Mouse (Mus musculus): ENCODE measurements around the gene Gm9573. TPM values are rescaled to one million over a fixed set of nuclear protein-coding genes. Genes with fewer than 3 reads are reported as not detected.

Gm9573 gene
- not detected in 2 replicates for polyA plus RNA-seq (2016; fragmentation: Nextera tagmentation; extraction: Ambion mirVana)

DNA sequence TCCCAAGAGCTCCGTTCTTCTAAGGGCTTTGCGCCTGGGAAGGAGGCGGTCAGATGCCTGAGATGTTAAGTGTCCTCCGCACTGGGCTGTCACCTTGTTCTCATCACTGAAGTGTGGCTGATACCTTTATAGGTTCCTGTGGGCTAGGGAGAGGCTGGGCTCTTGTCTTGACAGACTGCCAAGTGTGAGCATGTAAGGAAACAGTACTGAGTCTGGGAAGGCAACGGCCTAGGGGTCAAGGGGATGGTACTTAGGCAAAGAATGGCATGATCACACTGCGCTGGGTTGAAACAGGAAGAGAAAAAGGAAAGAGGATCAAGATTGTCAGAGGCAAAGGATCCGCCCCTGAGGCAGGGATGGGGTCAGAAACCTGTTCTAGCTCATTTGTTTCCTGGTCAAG, at the start of gene Gm9573:
Gene Gm9573, minus strand, starts transcription at position 101 of the 400 bp plus-strand sequence.
- Histone ChIP-seq H3K4me3 (no peak within 1 kb of the TSS), H3K4me1 (no peaks in the 10 kb centered on the region), H3K36me3 (replicated peaks) (no peaks in the 10 kb centered on the region), H3K27ac (no peak within 1 kb of the TSS), H3K9me3 (0 out of 2 replicates have a peak, but pooled peaks cover 6% of the 10 kb centered on the region), H3K27me3 (ENCODE audit: poor library complexity, severe bottlenecking) (no peaks in the 10 kb centered on the region)
- WGBS, result 93% methylated on average over 7 of the region's 7 CpGs
- no peak for DNase-seq (ENCODE audit: extremely low spot score, low spot score)

DNA sequence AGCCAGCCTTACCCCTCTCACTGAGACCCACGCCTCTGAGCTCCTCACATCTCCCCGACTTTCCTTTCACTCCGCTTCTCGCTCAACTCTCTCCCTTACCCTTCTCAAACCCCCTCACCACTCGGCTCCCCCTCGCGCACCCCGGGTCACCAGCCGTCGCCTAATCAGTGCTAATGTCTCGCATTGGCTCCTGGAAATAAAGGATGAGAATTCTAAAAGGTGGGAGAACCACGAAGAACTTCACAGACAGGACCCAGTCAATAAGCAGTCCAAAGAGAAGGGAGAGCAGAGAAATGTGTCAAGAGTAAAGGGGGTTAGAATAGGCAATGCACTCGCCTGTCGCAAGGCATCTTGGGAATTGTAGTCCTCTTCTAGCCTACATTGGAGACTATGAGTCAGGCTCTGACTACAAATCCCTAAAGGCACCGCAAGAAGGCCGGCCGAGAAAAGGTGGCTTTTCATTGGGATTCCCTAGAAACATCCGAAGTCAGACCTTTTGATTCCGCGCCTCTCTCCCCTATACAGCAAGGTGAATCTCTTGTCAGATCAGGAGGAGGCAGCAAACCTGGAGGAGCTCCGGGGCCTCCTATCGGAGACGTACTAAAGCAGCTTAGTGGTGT, 47.1 kb upstream of the Gm9573 start, which contains the start of gene Gtf2h4:
Gene Gtf2h4, minus strand, starts transcription at position 324 of the 620 bp plus-strand sequence.
- peak; percentile 80 for DNase-seq (ENCODE audit: extremely low spot score, low spot score)
- Histone ChIP-seq H3K27ac (peak within 1 kb of the TSS; percentile 86), H3K4me1 (peaks cover 14% of the 10 kb centered on the region), H3K4me3 (peak within 1 kb of the TSS; percentile 76), H3K9me3 (no peaks in the 10 kb centered on the region), H3K27me3 (ENCODE audit: poor library complexity, severe bottlenecking) (no peaks in the 10 kb centered on the region), H3K36me3 (replicated peaks) (peaks cover 24% of the 10 kb centered on the region)
- WGBS, result 2% methylated on average over 23 of the region's 23 CpGs

DNA sequence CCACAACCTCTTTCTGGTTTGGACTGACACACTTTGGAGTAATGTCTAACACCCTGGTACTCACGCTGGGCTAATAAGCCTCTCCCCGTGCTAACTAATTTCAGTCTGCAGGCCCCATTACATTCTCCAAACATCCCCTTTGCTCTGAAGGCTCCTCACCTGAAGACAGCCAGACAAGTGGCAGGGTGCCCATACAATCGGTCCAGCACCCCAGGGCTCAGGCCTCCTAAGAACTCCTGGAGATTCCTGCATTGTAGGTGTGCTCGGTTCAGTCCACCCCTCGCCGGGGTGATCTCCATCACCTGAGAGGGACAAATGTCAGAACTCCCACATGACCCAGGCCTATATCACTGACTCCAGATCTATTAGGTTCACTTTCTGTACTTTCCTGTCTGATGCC, 46.1 kb upstream of the Gm9573 start:
- Histone ChIP-seq H3K36me3 (replicated peaks) (peaks cover 24% of the 10 kb centered on the region), H3K27ac (no peak overlapping the region), H3K27me3 (ENCODE audit: poor library complexity, severe bottlenecking) (no peaks in the 10 kb centered on the region), H3K4me1 (peaks cover 22% of the 10 kb centered on the region), H3K4me3 (peak overlapping the region; percentile 76), H3K9me3 (no peaks in the 10 kb centered on the region)
- WGBS, result 87% methylated on average over 6 of the region's 6 CpGs
- DNase-seq (ENCODE audit: extremely low spot score, low spot score), result no peak

DNA sequence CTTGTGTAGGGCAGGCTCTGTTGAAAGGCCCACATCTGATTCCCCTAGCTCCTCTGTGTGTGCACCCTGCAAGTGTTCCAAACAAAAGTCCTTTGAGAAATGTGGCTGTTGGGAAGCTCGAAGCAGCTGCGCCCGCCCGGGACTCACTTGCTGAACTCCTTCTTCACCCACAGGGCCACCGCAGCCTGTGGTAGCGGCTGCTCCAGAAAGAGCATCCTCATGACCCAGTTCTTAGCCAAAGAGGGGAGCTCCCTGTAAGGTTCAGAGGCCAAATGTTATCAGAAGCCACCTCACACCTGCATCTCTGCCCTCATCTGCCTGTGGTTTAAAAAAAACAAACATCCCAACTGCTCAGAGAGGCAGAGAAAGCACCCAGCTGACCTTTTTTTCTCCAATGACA, 45.4 kb upstream of the Gm9573 start:
- 92% methylated on average over 6 of the region's 6 CpGs for WGBS
- Histone ChIP-seq H3K36me3 (replicated peaks) (peaks cover 24% of the 10 kb centered on the region), H3K4me3 (no peak overlapping the region), H3K27ac (no peak overlapping the region), H3K27me3 (ENCODE audit: poor library complexity, severe bottlenecking) (no peaks in the 10 kb centered on the region), H3K9me3 (no peaks in the 10 kb centered on the region), H3K4me1 (peaks cover 25% of the 10 kb centered on the region)
- DNase-seq (ENCODE audit: extremely low spot score, low spot score), result no peak

DNA sequence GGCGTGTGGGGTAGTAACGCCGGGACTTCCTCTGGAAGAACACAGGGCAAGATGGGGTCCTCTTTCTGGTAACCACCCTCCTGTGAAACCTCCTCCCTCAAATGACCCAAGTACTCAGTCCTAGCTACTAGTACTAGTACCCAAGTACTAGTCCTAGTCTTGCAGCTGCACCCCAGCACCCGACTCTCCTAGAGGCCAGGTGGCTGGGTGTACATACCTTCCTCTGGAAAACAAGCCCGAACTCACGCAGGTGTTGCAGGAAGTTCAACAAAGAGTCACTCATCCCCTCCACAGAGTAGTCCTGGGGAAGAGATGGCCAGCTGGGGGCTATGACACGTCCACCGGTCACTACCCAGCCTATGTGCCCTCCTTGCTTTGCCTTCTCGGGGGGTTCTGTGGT, 43.3 kb upstream of the Gm9573 start:
- Histone ChIP-seq H3K27me3 (ENCODE audit: poor library complexity, severe bottlenecking) (no peaks in the 10 kb centered on the region), H3K9me3 (no peaks in the 10 kb centered on the region), H3K4me1 (peaks cover 39% of the 10 kb centered on the region), H3K36me3 (replicated peaks) (peaks cover 37% of the 10 kb centered on the region), H3K4me3 (no peak overlapping the region), H3K27ac (no peak overlapping the region)
- no peak for DNase-seq (ENCODE audit: extremely low spot score, low spot score)
- 93% methylated on average over 9 of the region's 9 CpGs for whole genome bisulfite sequencing

DNA sequence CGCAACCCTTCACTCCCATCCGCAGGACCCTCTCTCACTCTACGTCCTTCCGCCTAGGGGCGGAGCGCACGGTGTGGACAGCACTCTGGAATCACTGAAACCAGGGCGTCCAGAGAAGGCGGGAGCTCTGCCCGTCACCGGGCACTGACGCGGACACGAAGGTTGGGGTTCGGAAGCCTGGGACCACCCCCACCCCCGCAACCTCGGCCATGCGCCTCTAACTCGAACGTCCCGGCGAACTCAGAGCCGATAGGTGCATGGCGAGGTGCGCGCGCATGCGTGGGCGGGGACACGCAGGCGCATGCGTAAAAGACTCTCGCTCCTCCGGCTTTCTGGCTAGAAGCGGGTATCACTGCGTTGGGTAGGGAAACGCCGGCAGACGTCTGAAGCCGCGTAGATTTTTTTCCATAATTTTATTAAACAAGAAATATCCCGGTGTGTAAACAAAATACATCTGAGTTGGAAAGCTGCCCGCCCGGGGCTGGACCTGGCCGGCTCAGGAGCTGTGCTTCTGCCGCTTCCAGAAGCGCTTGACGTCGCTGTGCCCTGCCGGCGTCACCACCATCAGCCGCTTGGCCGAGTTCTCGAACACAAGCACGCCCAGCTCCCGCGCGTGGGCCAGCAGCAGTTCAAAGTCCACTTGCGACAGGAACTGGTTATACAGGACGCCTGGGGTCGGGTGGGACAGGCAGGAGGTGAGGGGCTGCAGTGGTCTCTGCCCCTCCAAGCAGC, 41.1 kb upstream of the Gm9573 start, which contains the start of gene Vars2:
Gene Vars2, minus strand, starts transcription at position 259 of the 732 bp plus-strand sequence.
- no peaks in the 10 kb centered on the region for H3K9me3 ChIP-seq
- under 1% methylated on average over 61 of the region's 61 CpGs for WGBS

DNA sequence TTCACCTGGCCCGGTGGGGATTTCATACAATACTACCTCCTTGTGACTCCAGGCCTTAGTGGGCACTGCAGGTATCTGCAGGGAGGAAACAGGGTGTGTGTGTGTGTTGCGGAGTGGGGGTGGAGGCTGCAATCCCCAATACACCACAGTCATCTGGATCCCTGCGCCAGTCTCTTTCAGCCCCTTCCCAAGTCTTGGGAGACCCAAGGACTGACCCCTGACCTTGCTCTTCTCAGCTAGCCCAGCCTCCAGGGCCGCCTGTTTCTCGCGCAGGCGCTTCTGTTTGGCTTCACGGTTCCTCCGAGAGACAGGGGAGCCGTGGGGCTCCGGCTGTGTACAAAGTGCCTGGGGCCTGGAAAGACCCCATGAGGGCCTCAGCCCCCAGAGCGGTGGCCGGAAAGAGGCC, 40.4 kb upstream of the Gm9573 start:
- peak; percentile 67 for DNase-seq (ENCODE audit: extremely low spot score, low spot score)
- no peaks in the 10 kb centered on the region for H3K9me3 ChIP-seq
- WGBS, result 3% methylated on average over 13 of the region's 13 CpGs

More for the DNA sequence above, 41.1 kb upstream of the Gm9573 start, which contains the start of gene Vars2:
- peak within 1 kb of the TSS; percentile 60 for H3K4me3 ChIP-seq
- peaks cover 31% of the 10 kb centered on the region for H3K4me1 ChIP-seq
- peak within 1 kb of the TSS; percentile 94 for H3K27ac ChIP-seq
- no peaks in the 10 kb centered on the region for H3K27me3 ChIP-seq (ENCODE audit: poor library complexity, severe bottlenecking)
- DNase-seq (ENCODE audit: extremely low spot score, low spot score), result peak; percentile 95
- H3K36me3 ChIP-seq (replicated peaks), result peaks cover 57% of the 10 kb centered on the region

DNA sequence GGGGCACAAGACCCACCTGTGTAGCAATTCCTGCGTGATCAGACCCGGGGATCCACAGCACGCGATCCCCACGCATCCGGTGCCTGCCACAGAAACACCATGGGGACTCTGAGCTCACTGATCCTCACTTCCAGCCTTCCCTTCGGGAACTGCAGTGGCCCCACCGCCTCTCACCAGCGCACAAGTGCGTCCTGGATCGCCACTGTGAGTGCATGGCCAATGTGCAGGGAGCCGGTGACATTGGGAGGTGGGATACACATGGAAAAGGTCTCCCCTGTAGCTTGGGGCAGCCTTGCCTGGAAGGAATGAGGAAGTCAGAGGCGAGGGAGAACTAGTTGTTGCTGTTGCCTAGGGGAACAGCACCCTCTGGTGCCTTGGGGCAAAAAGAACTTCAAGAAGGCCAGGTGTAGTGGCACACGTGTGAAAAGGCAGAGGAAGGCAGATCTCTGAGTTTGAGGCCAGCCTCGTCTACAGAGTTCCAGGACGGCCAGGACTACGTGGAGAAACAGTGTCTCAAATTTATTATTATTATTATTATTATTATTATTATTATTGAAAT, 39.6 kb upstream of the Gm9573 start:
- peak overlapping the region; percentile 2; the same call in 1 of the 2 replicates for H3K27ac ChIP-seq
- H3K9me3 ChIP-seq, result no peaks in the 10 kb centered on the region
- H3K4me1 ChIP-seq, result peaks cover 25% of the 10 kb centered on the region
- peaks cover 67% of the 10 kb centered on the region for H3K36me3 ChIP-seq (replicated peaks)
- H3K4me3 ChIP-seq, result peak overlapping the region; percentile 60; the same call in 1 of the 2 replicates
- WGBS, result 80% methylated on average over 17 of the region's 17 CpGs
- H3K27me3 ChIP-seq (ENCODE audit: poor library complexity, severe bottlenecking), result no peaks in the 10 kb centered on the region
- DNase-seq (ENCODE audit: extremely low spot score, low spot score), result no peak

More for the DNA sequence above, 40.4 kb upstream of the Gm9573 start:
- Histone ChIP-seq H3K27me3 (ENCODE audit: poor library complexity, severe bottlenecking) (no peaks in the 10 kb centered on the region), H3K27ac (peak overlapping the region; percentile 94), H3K4me3 (peak overlapping the region; percentile 60), H3K4me1 (peaks cover 26% of the 10 kb centered on the region), H3K36me3 (replicated peaks) (peaks cover 60% of the 10 kb centered on the region)

DNA sequence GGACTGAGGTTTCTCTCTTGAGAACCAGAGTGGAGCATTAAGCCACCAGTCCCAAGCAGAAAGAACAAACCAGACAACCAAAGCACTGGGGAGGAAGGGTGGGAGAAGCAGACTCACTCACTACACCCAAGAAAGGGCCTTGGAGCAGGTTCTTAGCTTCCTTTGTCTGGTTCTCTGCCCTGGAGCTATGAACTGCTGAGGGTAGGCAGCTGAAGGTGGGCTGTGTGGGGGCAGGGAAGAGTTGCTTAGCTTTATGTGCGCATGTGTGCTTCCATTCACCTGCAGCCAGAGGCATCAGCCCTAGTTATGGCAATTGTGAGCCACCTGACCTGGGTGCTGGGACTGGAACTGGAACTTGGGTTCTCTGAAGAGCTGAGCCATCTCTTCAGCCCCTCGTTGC, 26.6 kb upstream of the Gm9573 start:
- Histone ChIP-seq H3K4me1 (peaks cover 32% of the 10 kb centered on the region), H3K4me3 (no peak overlapping the region), H3K36me3 (replicated peaks) (peaks cover 39% of the 10 kb centered on the region), H3K27me3 (ENCODE audit: poor library complexity, severe bottlenecking) (no peaks in the 10 kb centered on the region), H3K9me3 (no peaks in the 10 kb centered on the region), H3K27ac (0 out of 2 replicates have a peak overlapping the region, but pooled peaks have one; percentile 3)
- 84% methylated on average over 2 of the region's 2 CpGs for whole genome bisulfite sequencing
- no peak for DNase-seq (ENCODE audit: extremely low spot score, low spot score)

DNA sequence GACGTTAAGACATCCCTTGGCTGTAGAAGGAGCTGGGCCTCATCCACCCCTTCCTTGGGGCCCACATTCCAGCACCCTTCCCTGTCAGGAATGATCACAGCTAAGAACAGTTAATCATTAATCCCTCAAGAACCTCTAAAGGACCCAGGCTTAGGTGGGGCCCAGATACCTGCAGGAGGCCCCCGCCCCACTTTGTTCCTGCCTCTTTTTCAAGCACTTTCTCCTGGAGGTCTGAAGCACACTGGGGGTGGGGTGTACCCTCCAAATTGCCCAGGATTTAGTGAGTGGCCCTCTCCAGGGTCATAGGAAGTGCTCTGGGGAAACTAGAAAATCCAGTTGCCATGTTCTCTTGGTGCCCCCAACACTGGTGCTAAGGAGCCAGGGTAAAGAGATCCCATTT, 23.0 kb upstream of the Gm9573 start:
- DNase-seq (ENCODE audit: extremely low spot score, low spot score), result no peak
- no peak overlapping the region for H3K4me3 ChIP-seq
- peaks cover 14% of the 10 kb centered on the region for H3K4me1 ChIP-seq
- no peaks in the 10 kb centered on the region for H3K9me3 ChIP-seq
- no peak overlapping the region for H3K27ac ChIP-seq
- 73% methylated on average over 2 of the region's 2 CpGs for WGBS
- H3K27me3 ChIP-seq (ENCODE audit: poor library complexity, severe bottlenecking), result no peaks in the 10 kb centered on the region
- H3K36me3 ChIP-seq (replicated peaks), result peaks cover 2% of the 10 kb centered on the region

DNA sequence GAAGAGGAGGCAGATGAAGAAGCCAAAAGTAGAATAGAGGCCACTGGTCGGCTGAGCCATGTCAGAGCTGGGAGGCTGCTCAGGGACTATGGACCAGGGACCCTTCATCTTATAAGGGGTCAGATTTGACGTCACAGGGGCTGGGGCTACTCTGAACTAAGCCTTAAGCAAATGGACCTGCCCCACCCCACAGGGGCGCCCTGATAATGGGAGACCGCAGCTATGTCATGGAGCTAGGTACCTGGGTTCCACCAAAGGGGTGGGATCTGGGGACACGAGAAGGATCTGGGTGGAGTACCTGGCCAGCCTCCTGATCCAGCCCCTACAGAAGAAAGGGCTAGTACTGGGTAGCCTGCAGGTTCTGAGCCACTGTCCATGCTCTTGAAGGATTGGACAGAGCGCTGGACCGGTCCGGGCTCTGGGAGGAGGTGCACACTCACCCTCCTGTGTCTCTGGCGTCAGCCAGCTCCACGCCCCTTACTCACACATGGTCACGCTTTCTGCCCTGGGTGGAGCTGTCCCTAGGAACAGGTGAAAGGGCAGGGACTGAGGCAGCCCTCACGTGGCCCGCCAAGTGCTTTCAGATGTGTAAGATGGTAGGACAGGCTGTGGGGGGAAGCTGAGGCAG, 17.3 kb upstream of the Gm9573 start, which contains the start of gene Mucl3:
Gene Mucl3, minus strand, starts transcription at position 87 of the 628 bp plus-strand sequence.
- Histone ChIP-seq H3K36me3 (replicated peaks) (no peaks in the 10 kb centered on the region), H3K4me1 (no peaks in the 10 kb centered on the region), H3K4me3 (no peak within 1 kb of the TSS), H3K27me3 (ENCODE audit: poor library complexity, severe bottlenecking) (no peaks in the 10 kb centered on the region; the same call in 1 of the 2 replicates), H3K27ac (no peak within 1 kb of the TSS), H3K9me3 (no peaks in the 10 kb centered on the region)
- 77% methylated on average over 13 of the region's 13 CpGs for WGBS
- no peak for DNase-seq (ENCODE audit: extremely low spot score, low spot score)

DNA sequence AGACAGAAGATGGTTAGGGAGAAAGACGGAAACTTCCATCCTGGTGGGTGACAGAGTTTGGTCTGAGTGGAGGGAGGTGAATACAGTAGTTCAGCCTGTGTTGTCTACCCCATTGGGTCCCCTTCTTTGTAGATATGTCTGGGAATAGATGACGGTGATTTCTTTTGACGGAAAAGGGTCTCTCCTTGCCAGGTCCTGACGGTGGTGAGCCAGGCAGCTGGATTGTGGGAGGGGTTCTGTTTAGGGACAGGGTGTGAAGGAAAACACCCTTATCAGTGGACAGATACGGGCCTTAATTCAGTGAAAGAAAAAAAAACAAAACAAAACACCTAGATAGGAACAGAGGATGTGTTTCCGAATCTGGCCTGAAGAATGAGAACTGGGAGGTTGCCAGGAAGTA, 12.9 kb upstream of the Gm9573 start:
- WGBS, result 90% methylated on average over 6 of the region's 6 CpGs
- Histone ChIP-seq H3K27me3 (ENCODE audit: poor library complexity, severe bottlenecking) (peaks cover 11% of the 10 kb centered on the region), H3K9me3 (no peaks in the 10 kb centered on the region)

More for the DNA sequence above, 12.9 kb upstream of the Gm9573 start:
- Histone ChIP-seq H3K36me3 (replicated peaks) (no peaks in the 10 kb centered on the region), H3K4me1 (peaks cover 5% of the 10 kb centered on the region), H3K4me3 (0 out of 2 replicates have a peak overlapping the region, but pooled peaks have one; percentile 25), H3K27ac (no peak overlapping the region)
- DNase-seq (ENCODE audit: extremely low spot score, low spot score), result no peak
